Comparison of ENCODE assay signal across 8 mouse cellular contexts in genomic region chr17:57087049-57087832, GRCm38 (mm10). TPM values are rescaled to one million over a fixed set of nuclear protein-coding genes. Genes with fewer than 3 reads are reported as not detected.
A peak's percentile ranks its signal among the peaks of the same experiment; 100 is the strongest.
DNase-seq lines count a peak whose midpoint lies in the region; ATAC-seq and TF ChIP-seq lines count a peak whose summit lies in the region.

Gene Tubb4a, minus strand, starts transcription at chr17:57087782.

- no peak for TF ChIP-seq POLR2A in small intestine, adult 2 months (IDR thresholded peaks at IDR 0.05; ENCODE audit: low read depth, low read length)

- peak; percentile 46 for DNase-seq in testis, postnatal 10 days (ENCODE audit: low spot score)
- no peak for DNase-seq in testis, postnatal 14 days (ENCODE audit: low spot score)
- DNase-seq in hindbrain, embryonic 11.5 days (ENCODE audit: low spot score): peak; percentile 75
- DNase-seq in left cerebral cortex, adult 9 months (ENCODE audit: low spot score in 2 of 2): peak; percentile 71 to 89
- DNase-seq in urinary bladder, postnatal 10 days (ENCODE audit: low spot score): no peak

- peaks cover 3% of the 10 kb centered on the region; the same call in 1 of the 2 replicates for H3K27me3 ChIP-seq in forebrain, embryonic 12.5 days
- 0 out of 2 replicates have a peak, but pooled peaks cover 4% of the 10 kb centered on the region for H3K27me3 ChIP-seq in hindbrain, embryonic 11.5 days (ENCODE audit: control insufficient read depth, insufficient read depth, low read length)
- H3K27me3 ChIP-seq in megakaryocyte, embryonic 14.5 days (replicated peaks): peaks cover 15% of the 10 kb centered on the region
- peaks cover 6% of the 10 kb centered on the region; the same call in 1 of the 2 replicates for H3K27me3 ChIP-seq in small intestine, adult 2 months (ENCODE audit: control insufficient read depth, insufficient read depth, low read length)

- peak; percentile 95 for ATAC-seq in forebrain, embryonic 12.5 days (ENCODE audit: low FRiP score)
- ATAC-seq in hindbrain, embryonic 11.5 days (ENCODE audit: low FRiP score): peak; percentile 93

- H3K9ac ChIP-seq in forebrain, embryonic 12.5 days: peak within 1 kb of the TSS; percentile 71
- peak within 1 kb of the TSS; percentile 74 for H3K9ac ChIP-seq in hindbrain, embryonic 11.5 days (ENCODE audit: low read depth, low read length)

- WGBS in forebrain, embryonic 12.5 days: under 1% methylated on average over 31 of the region's 31 CpGs
- 1% methylated on average over 31 of the region's 31 CpGs for WGBS in hindbrain, embryonic 11.5 days
- 7% methylated on average over 31 of the region's 31 CpGs for WGBS in small intestine, adult 2 months

- no peak for TF ChIP-seq CTCF in small intestine, adult 2 months (IDR thresholded peaks at IDR 0.05; ENCODE audit: extremely low read depth, insufficient read length, insufficient replicate concordance, low read depth, low read length)

- peak within 1 kb of the TSS; percentile 53 for H3K4me3 ChIP-seq in forebrain, embryonic 12.5 days (replicated peaks)
- H3K4me3 ChIP-seq in hindbrain, embryonic 11.5 days (ENCODE audit: low read depth, low read length): peak within 1 kb of the TSS; percentile 47
- peak within 1 kb of the TSS; percentile 59 for H3K4me3 ChIP-seq in megakaryocyte, embryonic 14.5 days (replicated peaks)
- H3K4me3 ChIP-seq in small intestine, adult 2 months (ENCODE audit: low read depth, low read length): peak within 1 kb of the TSS; percentile 52

- H3K9me3 ChIP-seq in forebrain, embryonic 12.5 days: no peaks in the 10 kb centered on the region
- no peaks in the 10 kb centered on the region for H3K9me3 ChIP-seq in hindbrain, embryonic 11.5 days (ENCODE audit: control insufficient read depth, low read length)
- peaks cover under 1% of the 10 kb centered on the region; the same call in 1 of the 2 replicates for H3K9me3 ChIP-seq in megakaryocyte, embryonic 14.5 days

- H3K36me3 ChIP-seq in forebrain, embryonic 12.5 days (replicated peaks): peaks cover 4% of the 10 kb centered on the region
- H3K36me3 ChIP-seq in hindbrain, embryonic 11.5 days (ENCODE audit: control insufficient read depth, insufficient read depth, low read length): no peaks in the 10 kb centered on the region
- H3K36me3 ChIP-seq in megakaryocyte, embryonic 14.5 days (replicated peaks; ENCODE audit: low read length): peaks cover 15% of the 10 kb centered on the region
- H3K36me3 ChIP-seq in small intestine, adult 2 months (ENCODE audit: control insufficient read depth, insufficient read depth, low read length): no peaks in the 10 kb centered on the region

- peak within 1 kb of the TSS; percentile 67 for H3K4me2 ChIP-seq in forebrain, embryonic 12.5 days
- H3K4me2 ChIP-seq in hindbrain, embryonic 11.5 days (replicated peaks; ENCODE audit: low read depth, low read length): peak within 1 kb of the TSS; percentile 66

- peaks cover 21% of the 10 kb centered on the region for H3K4me1 ChIP-seq in forebrain, embryonic 12.5 days
- no peaks in the 10 kb centered on the region for H3K4me1 ChIP-seq in hindbrain, embryonic 11.5 days (replicated peaks; ENCODE audit: control insufficient read depth, insufficient read depth, low read length)
- peaks cover 36% of the 10 kb centered on the region for H3K4me1 ChIP-seq in megakaryocyte, embryonic 14.5 days
- H3K4me1 ChIP-seq in small intestine, adult 2 months (ENCODE audit: control insufficient read depth, insufficient read depth, insufficient read length, low read length): peaks cover 7% of the 10 kb centered on the region; the same call in 1 of the 2 replicates

- H3K27ac ChIP-seq in forebrain, embryonic 12.5 days: peak within 1 kb of the TSS; percentile 53
- peak within 1 kb of the TSS; percentile 82 for H3K27ac ChIP-seq in hindbrain, embryonic 11.5 days (ENCODE audit: low read depth, low read length)
- no peak within 1 kb of the TSS for H3K27ac ChIP-seq in small intestine, adult 2 months (ENCODE audit: insufficient read depth, low read depth, low read length)

RNA-seq across cellular contexts. Expression of gene Tubb4a, which starts in this region (rescaled TPM):
- polyA plus RNA-seq in forebrain, embryonic 12.5 days (2016; fragmentation: Nextera tagmentation; extraction: Ambion mirVana): 121 and 145 TPM in 2 replicates
- 165 and 191 TPM in 2 replicates for polyA plus RNA-seq in hindbrain, embryonic 11.5 days (2014; fragmentation: Nextera tagmentation; extraction: Ambion mirVana)
- 1.4 and 1.5 TPM in 2 replicates for polyA plus RNA-seq in megakaryocyte, embryonic 14.5 days (2012; ENCODE audit: insufficient read depth, low replicate concordance)
- 3.3 TPM in 2 replicates for polyA plus RNA-seq in small intestine, adult 2 months (2012; rRNA removed)

Comparison
In these comparisons a context has a peak if more than half of its experiments do, and no peak if none do; other contexts are left out.
1. RNA of gene Tubb4a (polyA plus RNA-seq): 165 to 191 TPM in hindbrain, embryonic 11.5 days and 121 to 145 TPM in forebrain, embryonic 12.5 days; 3.3 TPM in small intestine, adult 2 months and 1.4 to 1.5 TPM in megakaryocyte, embryonic 14.5 days; every median in the first group is over 10 times any median in the second.
2. DNase-seq: peak in testis, postnatal 10 days (single experiment), hindbrain, embryonic 11.5 days (single experiment) and left cerebral cortex, adult 9 months (2 of 2); none in testis, postnatal 14 days (single experiment) and urinary bladder, postnatal 10 days (single experiment).
3. Peak in every context shown above with its lines, with median percentiles within 50 percentile points of each other: H3K4me3 ChIP-seq.